Mouse (Mus musculus) E14TG2a.4 (cell line): ENCODE results near the gene Oas1c.

Source experiments
- H3K27me3 ChIP-seq: 2 replicates; pipeline ENCODE4 v1.6.1; 2014; ENCODE audit warnings: low read length, control low read depth; ENCODE audit not compliant: insufficient read depth
- H3K36me3 ChIP-seq: 2 replicates; pipeline ENCODE4 v1.6.1; 2014; ENCODE audit warnings: low read length, control low read depth; ENCODE audit not compliant: insufficient read depth
- H3K4me1 ChIP-seq: replicated peaks from 2 replicates; pipeline ENCODE4 v1.6.1; 2014; ENCODE audit warnings: low read depth, low read length, control low read depth
- H3K4me3 ChIP-seq: replicated peaks from 2 replicates; pipeline ENCODE4 v1.5.1; 2014; ENCODE audit warnings: mild to moderate bottlenecking, low read length
- H3K9me3 ChIP-seq: 2 replicates; pipeline ENCODE4 v1.6.1; 2014; ENCODE audit warnings: low read length, control low read depth
- CTCF ChIP-seq: conservative IDR thresholded peaks from 2 replicates; pipeline ENCODE4 v1.5.1; 2014; ENCODE audit warnings: low read length
- NANOG ChIP-seq: IDR thresholded peaks from 2 replicates; pipeline ENCODE4 v1.6.1; 2014; ENCODE audit warnings: borderline replicate concordance, low read length, mixed read lengths
- POU5F1 ChIP-seq: IDR thresholded peaks from 2 replicates; pipeline ENCODE4 v1.6.1; 2014; ENCODE audit warnings: low read length, borderline replicate concordance

The Oas1c gene

DNA sequence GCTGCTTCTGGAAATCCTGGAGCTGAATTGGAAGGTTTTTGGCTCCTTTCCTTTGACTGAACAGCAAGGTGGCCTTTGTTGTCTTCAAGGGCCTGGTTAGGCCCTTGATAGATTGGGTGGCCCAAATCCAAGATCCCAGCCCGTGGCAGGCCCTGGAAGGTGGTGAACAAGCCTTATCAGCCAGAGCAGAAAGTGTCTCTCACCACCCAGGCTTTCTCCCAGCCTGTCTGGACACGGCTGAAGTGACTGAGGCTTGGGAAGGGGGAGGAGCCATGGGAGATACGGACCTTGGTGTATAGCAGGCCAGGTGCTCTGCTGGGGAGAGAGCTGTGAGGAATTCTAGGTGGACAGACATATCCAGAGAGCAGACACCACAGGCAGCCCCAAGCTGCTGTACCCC lies 42.9 kb downstream of the Oas1c start:
- Histone ChIP-seq H3K36me3 (no peaks in the 10 kb centered on the region), H3K9me3 (no peaks in the 10 kb centered on the region), H3K4me3 (no peak overlapping the region), H3K4me1 (peaks cover 3% of the 10 kb centered on the region; the same call in 1 of the 2 replicates), H3K27me3 (peaks cover 12% of the 10 kb centered on the region; the same call in 1 of the 2 replicates)
- no peak for TF ChIP-seq NANOG
- TF ChIP-seq CTCF = no peak
- no peak for TF ChIP-seq POU5F1

DNA sequence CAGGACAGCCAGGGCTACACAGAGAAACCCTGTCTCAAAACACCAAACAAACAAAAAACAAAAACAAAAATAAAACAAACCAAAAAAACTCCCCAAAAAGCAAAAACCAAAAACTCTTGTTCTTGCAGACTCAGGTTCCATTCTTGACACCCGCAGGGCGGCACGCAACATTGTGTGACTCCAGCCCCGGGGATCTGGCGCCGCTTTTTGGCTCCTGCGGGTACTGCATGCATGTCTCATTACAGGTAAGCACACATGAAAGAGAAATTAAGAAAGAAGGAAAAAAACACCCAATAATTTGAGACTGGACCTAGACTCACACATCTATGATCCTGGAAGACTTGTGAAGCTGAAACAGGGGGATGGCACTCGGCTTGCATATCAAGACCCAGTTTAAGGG lies 47.3 kb downstream of the Oas1c start:
- Histone ChIP-seq H3K36me3 (no peaks in the 10 kb centered on the region), H3K9me3 (no peaks in the 10 kb centered on the region), H3K27me3 (peaks cover 2% of the 10 kb centered on the region; the same call in 1 of the 2 replicates), H3K4me3 (no peak overlapping the region), H3K4me1 (peaks cover 26% of the 10 kb centered on the region)
- TF ChIP-seq CTCF (peak; percentile 97), POU5F1 (no peak)

DNA sequence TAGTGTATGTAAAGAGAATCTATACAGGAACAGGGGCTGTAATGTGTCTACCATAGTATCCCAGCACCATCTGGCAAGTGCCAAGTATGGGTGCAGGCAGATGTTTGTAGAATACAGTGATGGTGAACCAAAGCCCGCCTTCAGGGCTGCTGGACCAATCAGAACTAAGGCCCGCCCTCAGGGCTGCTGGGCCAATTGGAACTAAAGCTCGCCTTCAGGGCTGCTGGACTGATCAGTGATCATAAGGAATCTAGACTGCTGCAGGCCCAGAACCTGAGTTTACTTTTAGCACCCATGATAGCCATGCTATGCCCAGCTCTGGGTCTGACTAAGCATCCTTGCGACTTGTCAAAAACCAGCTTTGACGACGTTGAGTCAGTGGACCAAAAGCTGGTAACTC lies 50.4 kb downstream of the Oas1c start:
- Histone ChIP-seq H3K9me3 (no peaks in the 10 kb centered on the region), H3K36me3 (no peaks in the 10 kb centered on the region), H3K4me3 (peak overlapping the region; percentile 73), H3K27me3 (peaks cover 15% of the 10 kb centered on the region), H3K4me1 (peaks cover 34% of the 10 kb centered on the region)
- TF ChIP-seq NANOG (no peak), POU5F1 (no peak), CTCF (no peak)

DNA sequence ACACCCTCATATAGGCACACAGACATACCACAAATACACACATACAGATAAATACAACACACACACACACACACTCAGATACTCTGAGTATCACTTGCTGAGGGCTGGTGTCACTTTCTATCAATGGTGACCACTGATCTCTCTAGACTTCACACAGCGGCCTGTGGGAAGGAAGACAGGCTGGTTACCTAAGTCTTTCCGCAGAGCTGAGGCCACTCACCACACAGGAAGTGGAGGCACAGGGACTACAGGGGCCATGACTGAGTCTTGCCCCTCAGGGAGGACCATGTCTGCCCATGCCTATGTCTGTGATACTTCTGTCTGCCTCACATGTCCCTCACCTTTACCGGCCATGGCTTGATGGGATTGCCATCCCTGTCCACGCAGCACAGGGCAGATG lies 58.1 kb downstream of the Oas1c start:
- Histone ChIP-seq H3K9me3 (no peaks in the 10 kb centered on the region), H3K4me1 (peaks cover 49% of the 10 kb centered on the region), H3K36me3 (no peaks in the 10 kb centered on the region), H3K27me3 (peaks cover 10% of the 10 kb centered on the region), H3K4me3 (peak overlapping the region; percentile 56)
- TF ChIP-seq CTCF = no peak
- TF ChIP-seq POU5F1 = no peak
- TF ChIP-seq NANOG = no peak

DNA sequence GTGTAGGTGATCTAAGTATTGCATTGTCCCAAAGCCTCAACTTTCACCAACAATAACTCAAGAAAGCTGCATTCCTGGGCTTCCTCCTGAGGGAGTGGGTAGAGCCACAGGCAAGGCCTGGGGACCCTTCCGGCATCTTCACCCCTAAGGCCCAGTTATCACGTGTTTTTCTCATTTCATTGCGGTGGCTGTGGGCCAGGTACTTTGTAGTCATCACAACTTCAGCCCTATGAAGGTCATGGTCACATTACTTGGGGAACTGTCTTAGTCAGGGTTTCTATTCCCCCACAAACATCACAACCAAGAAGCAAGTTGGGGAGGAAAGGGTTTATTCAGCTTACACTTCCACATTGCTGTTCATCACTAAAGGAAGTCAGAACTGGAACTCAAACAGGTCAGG lies 59.5 kb downstream of the Oas1c start:
- Histone ChIP-seq H3K4me3 (no peak overlapping the region), H3K4me1 (peaks cover 47% of the 10 kb centered on the region), H3K9me3 (no peaks in the 10 kb centered on the region), H3K36me3 (no peaks in the 10 kb centered on the region), H3K27me3 (no peaks in the 10 kb centered on the region)
- TF ChIP-seq NANOG = no peak
- no peak for TF ChIP-seq POU5F1
- no peak for TF ChIP-seq CTCF

DNA sequence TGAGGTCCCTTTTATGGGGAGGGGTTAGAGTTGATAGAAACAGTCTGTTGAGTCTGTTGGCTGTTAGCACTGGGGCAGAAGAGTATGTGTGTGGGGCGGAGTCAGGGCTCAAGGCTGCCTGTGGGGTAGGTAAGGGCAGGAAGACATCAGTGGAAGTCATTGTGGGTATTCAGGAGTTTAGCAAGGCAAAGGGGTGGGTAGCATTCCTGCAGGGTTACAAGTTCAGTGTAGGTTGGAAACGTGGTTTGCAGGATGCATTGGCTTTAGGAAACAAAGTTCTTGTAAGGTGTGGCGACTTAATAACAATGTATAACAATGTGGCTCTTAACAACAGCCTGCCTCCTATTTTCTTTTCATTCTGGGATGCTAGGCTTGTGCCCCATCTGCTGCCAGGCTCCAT lies 61.1 kb downstream of the Oas1c start:
- Histone ChIP-seq H3K4me1 (peaks cover 48% of the 10 kb centered on the region), H3K36me3 (no peaks in the 10 kb centered on the region), H3K9me3 (no peaks in the 10 kb centered on the region), H3K4me3 (0 out of 2 replicates have a peak overlapping the region, but pooled peaks have one; percentile 39), H3K27me3 (no peaks in the 10 kb centered on the region)
- TF ChIP-seq POU5F1 (no peak), NANOG (no peak), CTCF (no peak)
